Mouse (Mus musculus) hindbrain, postnatal 0 days (tissue): ENCODE measurements around the gene Gngt2. TPM values are rescaled to one million over a fixed set of nuclear protein-coding genes. Genes with fewer than 3 reads are reported as not detected.

Source experiments
- ATAC-seq: fragments of 200-750 bp; cut with Nextera tagmentation; 2 replicates; pipeline ENCODE4 v1.8.0; 2017; ENCODE audit warnings: mild to moderate bottlenecking, moderate TSS enrichment, moderate library complexity
- DNase-seq: peaks from one replicate; pipeline ENCODE4 v3.0.0-alpha.2; 2015; ENCODE audit warnings: low spot score
- H3K27ac ChIP-seq: fragments of 300-500 bp; sonication (generic); 2 replicates; pipeline ENCODE4 v1.5.1; 2014; ENCODE audit warnings: mild to moderate bottlenecking
- H3K27me3 ChIP-seq: fragments of 300-500 bp; sonication (generic); 2 replicates; pipeline ENCODE4 v1.6.1; 2014; ENCODE audit warnings: low read length, mixed read lengths; ENCODE audit not compliant: insufficient read depth
- H3K36me3 ChIP-seq: fragments of 300-500 bp; sonication (generic); 2 replicates; pipeline ENCODE4 v1.6.1; 2014; ENCODE audit warnings: low read length, mixed read lengths; ENCODE audit not compliant: insufficient read depth
- H3K4me1 ChIP-seq: fragments of 300-500 bp; sonication (generic); 2 replicates; pipeline ENCODE4 v1.6.1; 2014; ENCODE audit warnings: antibody characterized with exemption, low read length, mixed read lengths; ENCODE audit not compliant: insufficient read depth
- H3K4me2 ChIP-seq: fragments of 300-500 bp; sonication (generic); 2 replicates; pipeline ENCODE4 v1.6.1; 2014; ENCODE audit warnings: low read depth, mild to moderate bottlenecking, low read length, moderate library complexity, mixed read lengths
- H3K4me3 ChIP-seq: fragments of 300-500 bp; sonication (generic); 2 replicates; pipeline ENCODE4 v1.5.1; 2014; ENCODE audit warnings: low read length
- H3K9ac ChIP-seq: fragments of 300-500 bp; sonication (generic); replicated peaks from 2 replicates; pipeline ENCODE4 v1.6.1; 2014; ENCODE audit warnings: mild to moderate bottlenecking, low read length, moderate library complexity, mixed read lengths
- H3K9me3 ChIP-seq: fragments of 300-500 bp; sonication (generic); 2 replicates; pipeline ENCODE4 v1.6.1; 2016; ENCODE audit warnings: low read length, mixed read lengths
- CTCF ChIP-seq: IDR thresholded peaks from 2 replicates; pipeline ENCODE4 v1.5.1; 2016; ENCODE audit warnings: antibody characterized with exemption, control low read depth, low read depth
- WGBS: fragments of 180-500 bp; shearing (Covaris S2); extraction: QIAGEN DNeasy Blood & Tissue Kit; methylation state at CpG from one replicate; pipeline ENCODE4 v1.1.7; 2014; 5-methylcytosine and 5-hydroxymethylcytosine counted together
- polyA plus RNA-seq: library from polyadenylated mRNA; unstranded; fragments of >200 nt; fragmentation: Nextera tagmentation; extraction: Ambion mirVana; gene quantifications from 2 replicates; pipeline ENCODE4 v1.2.1, GENCODE M21; 2015
- total RNA-seq: library from RNA; depleted of rRNA; stranded (reverse); fragments of >200 nt; gene quantifications from 2 replicates; pipeline ENCODE4 v1.2.3, GENCODE M21; 2014

Gene Gngt2
- total and polyA plus RNA-seq, 2 experiments from 2014 or later, result 0.63 to 2.9 TPM

GRCm38 (mm10) chr11:95844935-95845334 is 7.9 kb downstream of the Gngt2 start:
- Histone ChIP-seq H3K9me3 (no peaks in the 10 kb centered on the region), H3K4me2 (no peak overlapping the region), H3K36me3 (no peaks in the 10 kb centered on the region), H3K4me3 (no peak overlapping the region), H3K4me1 (no peaks in the 10 kb centered on the region), H3K27ac (no peak overlapping the region), H3K9ac (no peak overlapping the region), H3K27me3 (no peaks in the 10 kb centered on the region)
- DNase-seq, result no peak
- no peak for TF ChIP-seq CTCF
- no peak for ATAC-seq
- 68% methylated on average over 4 of the region's 4 CpGs for WGBS

GRCm38 (mm10) chr11:95850898-95851297 is 13.9 kb downstream of the Gngt2 start:
- WGBS, result 70% methylated on average over 2 of the region's 2 CpGs
- H3K4me2 ChIP-seq, result no peak overlapping the region
- H3K4me3 ChIP-seq, result no peak overlapping the region
- no peak overlapping the region for H3K27ac ChIP-seq
- H3K9me3 ChIP-seq, result no peaks in the 10 kb centered on the region
- DNase-seq, result no peak
- no peaks in the 10 kb centered on the region for H3K27me3 ChIP-seq
- H3K4me1 ChIP-seq, result no peaks in the 10 kb centered on the region
- no peak for TF ChIP-seq CTCF
- no peak for ATAC-seq
- no peak overlapping the region for H3K9ac ChIP-seq
- H3K36me3 ChIP-seq, result no peaks in the 10 kb centered on the region

- no peak for ATAC-seq
- 62% methylated on average over 5 of the region's 5 CpGs for WGBS
- peak; percentile 49 for DNase-seq
- Histone ChIP-seq H3K4me2 (no peak overlapping the region), H3K36me3 (no peaks in the 10 kb centered on the region), H3K4me1 (peaks cover 8% of the 10 kb centered on the region; the same call in 1 of the 2 replicates), H3K27me3 (no peaks in the 10 kb centered on the region), H3K9me3 (no peaks in the 10 kb centered on the region), H3K27ac (no peak overlapping the region), H3K4me3 (no peak overlapping the region), H3K9ac (no peak overlapping the region)
- TF ChIP-seq CTCF, result peak; percentile 70
These were observed 16.7 kb downstream of the Gngt2 start for GRCm38 (mm10) chr11:95853684-95854083.

GRCm38 (mm10) chr11:95857306-95857705 is 20.3 kb downstream of the Gngt2 start:
- Histone ChIP-seq H3K9me3 (no peaks in the 10 kb centered on the region), H3K4me3 (no peak overlapping the region), H3K27me3 (no peaks in the 10 kb centered on the region), H3K36me3 (no peaks in the 10 kb centered on the region), H3K4me2 (peak overlapping the region; percentile 85; the same call in 1 of the 2 replicates), H3K9ac (no peak overlapping the region), H3K4me1 (peaks cover 8% of the 10 kb centered on the region; the same call in 1 of the 2 replicates), H3K27ac (no peak overlapping the region)
- ATAC-seq, result no peak
- TF ChIP-seq CTCF, result no peak
- WGBS, result 88% methylated on average over 4 of the region's 4 CpGs
- DNase-seq, result peak; percentile 60

- TF ChIP-seq CTCF, result no peak
- 15% methylated on average over 21 of the region's 21 CpGs for WGBS
- Histone ChIP-seq H3K9me3 (no peaks in the 10 kb centered on the region), H3K4me1 (peaks cover 8% of the 10 kb centered on the region; the same call in 1 of the 2 replicates), H3K27ac (peak overlapping the region; percentile 91), H3K36me3 (no peaks in the 10 kb centered on the region), H3K4me3 (peak overlapping the region; percentile 78), H3K27me3 (no peaks in the 10 kb centered on the region), H3K4me2 (peak overlapping the region; percentile 85), H3K9ac (peak overlapping the region; percentile 60)
- no peak; the same call in 1 of the 2 replicates for ATAC-seq
- DNase-seq, result peak; percentile 69
These were observed 20.9 kb downstream of the Gngt2 start for GRCm38 (mm10) chr11:95857716-95858527.

GRCm38 (mm10) chr11:95858528-95859467 is 21.8 kb downstream of the Gngt2 start:
- peak; percentile 99 for ATAC-seq
- peak overlapping the region; percentile 85 for H3K4me2 ChIP-seq
- H3K9me3 ChIP-seq, result no peaks in the 10 kb centered on the region
- no peaks in the 10 kb centered on the region for H3K27me3 ChIP-seq
- peak; percentile 99 for DNase-seq
- TF ChIP-seq CTCF, result no peak
- H3K4me1 ChIP-seq, result peaks cover 8% of the 10 kb centered on the region; the same call in 1 of the 2 replicates
- peak overlapping the region; percentile 91 for H3K27ac ChIP-seq
- WGBS, result under 1% methylated on average over 58 of the region's 58 CpGs
- H3K9ac ChIP-seq, result peak overlapping the region; percentile 60
- H3K36me3 ChIP-seq, result no peaks in the 10 kb centered on the region
- peak overlapping the region; percentile 78 for H3K4me3 ChIP-seq
